Mouse (Mus musculus) left cerebral cortex, postnatal 25 days (tissue): ENCODE results near the gene Tmprss4. TPM values are rescaled to one million over a fixed set of nuclear protein-coding genes. Genes with fewer than 3 reads are reported as not detected.

Experiments used
- DNase-seq, 2 experiments: peaks; one replicate each; pipeline ENCODE4 v3.0.0; 2022; ENCODE audit warnings: low spot score in 2 of 2, mixed read lengths in 1 of 2
- intact Hi-C: fragments of 180-260 bp; cut with DNase I; formaldehyde crosslinking; loops from one replicate; pipeline ENCODE4 v1.15.1; 2025
- total RNA-seq, 2 experiments: library from RNA; stranded (reverse); gene quantifications; 2 replicates each; pipeline ENCODE4 v1.2.3; 2021

Gene Tmprss4
- total RNA-seq, 2 experiments from 2014 or later = 0.41 TPM; not detected in 1

DNA sequence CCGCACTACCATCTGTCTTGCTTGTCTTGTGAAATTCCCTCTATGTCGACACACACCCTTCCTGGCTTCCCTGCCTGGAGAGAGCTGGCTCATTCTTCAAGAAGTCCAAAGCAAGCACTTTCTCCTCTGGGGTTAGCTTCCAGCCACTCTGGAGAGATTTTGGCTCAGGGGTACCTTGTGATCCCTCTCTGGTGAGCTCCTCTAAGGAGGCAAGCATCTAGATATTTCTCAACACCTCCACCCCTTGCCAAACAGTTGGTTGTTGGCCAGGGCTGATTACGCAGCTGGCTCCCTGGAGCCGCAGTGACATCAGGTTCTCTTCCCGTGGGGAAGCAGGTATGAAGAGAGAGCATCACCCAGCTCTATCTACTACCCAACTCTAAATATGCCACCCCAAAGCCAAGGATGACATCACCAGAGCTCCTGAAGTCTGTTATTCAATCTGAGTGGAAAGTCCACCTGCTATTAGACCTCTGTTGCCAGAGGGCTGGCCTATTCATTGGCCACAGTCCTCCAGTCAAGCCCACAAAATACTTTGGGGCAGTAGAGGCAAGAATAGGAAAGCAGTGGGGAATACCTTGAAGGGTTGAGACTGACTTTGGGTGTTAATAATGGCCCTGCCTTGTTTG, 2.5 kb downstream of the Tmprss4 start:
- intact Hi-C loops = no loop called here
- DNase-seq = no peak

- DNase-seq = no peak
- intact Hi-C loops = no loop called here
Measured at GRCm38 (mm10) chr9:45197549-45197948, 6.3 kb downstream of the Tmprss4 start.

- no peak for DNase-seq
- intact Hi-C loops = no loop called here
Measured at GRCm38 (mm10) chr9:45196125-45196830, 7.6 kb downstream of the Tmprss4 start.

GRCm38 (mm10) chr9:45195468-45195867, 8.4 kb downstream of the Tmprss4 start:
- no peak for DNase-seq
- intact Hi-C loops = no loop called here

DNA sequence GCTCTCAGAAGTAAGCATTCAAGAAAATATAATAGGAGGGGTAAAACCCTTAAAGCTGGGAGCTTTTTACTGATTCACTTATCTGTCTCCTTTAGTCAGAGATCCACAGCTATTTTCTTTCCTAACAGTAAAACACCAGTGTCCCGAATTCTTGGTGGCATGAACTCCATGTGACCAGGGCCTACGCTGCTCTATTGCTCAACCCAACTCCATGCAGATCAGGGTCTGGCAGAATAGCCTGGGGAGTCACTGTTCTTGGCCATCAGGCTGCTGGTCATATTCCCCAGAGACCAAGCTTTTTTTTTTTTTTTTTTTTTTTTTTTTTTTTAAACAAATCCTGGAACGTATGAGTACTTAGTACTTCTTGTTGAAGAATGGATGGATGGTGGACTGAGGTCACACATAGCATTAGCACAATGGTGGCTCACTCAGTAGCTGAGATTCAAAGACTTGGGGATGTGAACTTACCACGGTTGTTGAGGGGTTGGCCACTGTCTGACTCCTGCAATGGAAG, 14.2 kb downstream of the Tmprss4 start:
- intact Hi-C loops = no loop called here

DNA sequence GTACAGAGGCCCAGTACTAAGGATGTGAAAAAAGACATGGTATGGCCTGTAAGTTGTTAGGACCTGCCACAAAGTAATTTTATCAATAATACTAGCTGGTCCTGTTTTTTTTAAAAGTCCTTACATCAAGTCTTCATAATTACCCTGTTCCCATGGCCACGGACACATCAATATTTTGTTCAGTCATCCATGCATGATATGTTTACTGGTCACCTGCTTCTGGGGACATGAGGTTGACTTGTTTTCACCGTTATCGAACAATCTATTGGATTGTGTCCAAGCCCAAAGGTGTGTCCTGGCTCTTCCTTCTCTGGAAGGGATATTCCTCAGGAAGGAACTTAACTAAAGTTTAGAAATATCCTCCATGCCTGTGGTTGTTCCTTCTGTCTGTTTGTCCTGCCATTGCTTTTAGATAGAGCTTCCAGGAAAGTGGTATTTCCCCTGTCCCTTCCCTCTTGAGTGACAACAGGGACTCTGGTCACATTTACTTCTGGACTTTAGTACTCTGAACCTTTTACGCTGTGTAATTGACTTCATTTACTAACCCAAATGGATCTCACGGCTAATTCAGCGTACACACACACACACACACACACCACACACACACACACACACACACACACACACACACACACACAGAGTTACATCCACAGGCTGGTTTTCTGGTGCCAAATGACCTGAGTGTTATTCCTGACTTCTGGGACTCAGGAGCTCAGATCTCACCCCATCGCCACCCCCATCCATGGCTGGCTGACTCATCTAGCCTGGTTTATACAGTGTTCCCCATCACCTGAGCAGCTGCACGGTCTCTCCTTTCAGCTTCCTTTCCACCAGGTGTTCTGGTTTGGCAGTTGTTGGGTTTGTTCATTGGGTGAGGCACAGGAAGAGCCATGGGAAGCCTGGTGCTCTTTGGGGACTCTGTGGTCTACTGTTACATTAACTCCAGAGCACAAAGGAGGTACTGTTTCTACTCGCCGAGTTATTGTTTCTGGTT, 15.0 kb downstream of the Tmprss4 start:
- no peak for DNase-seq
- intact Hi-C loops = no loop called here

More for the DNA sequence above, 14.2 kb downstream of the Tmprss4 start:
- no peak for DNase-seq

GRCm38 (mm10) chr9:45185250-45185649, 18.6 kb downstream of the Tmprss4 start:
- intact Hi-C loops = loop anchor here (2.0 kb wide), 1 partner anchor 14 kb away; no protein-coding TSS in a partner anchor
- peak; percentile 59 to 88 for DNase-seq

- no peak for DNase-seq
- intact Hi-C loops = no loop called here
Measured at GRCm38 (mm10) chr9:45183266-45183665, 20.6 kb downstream of the Tmprss4 start.

DNA sequence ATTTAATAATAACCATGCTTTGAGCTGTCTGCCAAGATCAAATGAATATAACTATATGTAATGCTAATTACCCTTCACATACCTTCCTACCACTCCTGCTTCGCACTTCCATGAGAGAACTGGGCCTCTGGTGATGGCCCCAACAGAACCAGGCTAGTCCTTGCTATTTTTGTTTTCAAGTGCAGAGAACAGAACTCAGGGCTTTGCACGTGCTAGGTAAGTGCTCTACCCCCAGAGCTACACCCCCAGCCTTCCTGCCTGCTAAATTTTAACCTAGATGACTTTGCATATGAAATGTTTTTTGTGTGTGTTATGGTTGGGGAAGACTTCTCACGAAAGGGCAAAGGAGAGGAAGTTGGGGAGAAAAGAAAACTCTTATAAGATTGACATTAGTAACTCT, 21.4 kb downstream of the Tmprss4 start:
- DNase-seq = no peak
- intact Hi-C loops = no loop called here

DNA sequence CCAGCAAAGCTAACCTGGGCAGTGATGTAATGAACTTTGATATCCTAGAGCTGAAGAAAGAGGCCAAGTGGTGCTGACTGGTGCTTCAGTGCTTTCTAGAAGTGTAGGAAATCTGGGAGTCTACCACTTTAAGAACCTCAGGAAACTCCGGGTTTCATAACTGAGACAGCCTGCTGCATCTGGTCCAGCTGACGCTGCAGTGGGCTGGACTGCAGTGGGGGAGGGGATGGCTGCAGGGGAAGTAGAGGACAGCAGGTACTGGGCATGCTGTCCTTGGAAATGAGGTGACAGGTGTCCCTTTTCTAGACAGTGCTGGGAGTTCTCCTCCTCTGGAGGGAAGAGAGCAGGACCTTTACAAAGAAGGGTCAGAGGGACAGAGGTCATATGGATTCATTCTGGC, 22.1 kb downstream of the Tmprss4 start, which contains the start of gene BC049352:
Gene BC049352 (plus strand): TSS at position 238 of the 400 bp plus-strand sequence.
- intact Hi-C loops = no loop called here
- DNase-seq = peak in 1 of 2 experiments; percentile 60

GRCm38 (mm10) chr9:45179282-45179681, 24.6 kb downstream of the Tmprss4 start:
- intact Hi-C loops = no loop called here

DNA sequence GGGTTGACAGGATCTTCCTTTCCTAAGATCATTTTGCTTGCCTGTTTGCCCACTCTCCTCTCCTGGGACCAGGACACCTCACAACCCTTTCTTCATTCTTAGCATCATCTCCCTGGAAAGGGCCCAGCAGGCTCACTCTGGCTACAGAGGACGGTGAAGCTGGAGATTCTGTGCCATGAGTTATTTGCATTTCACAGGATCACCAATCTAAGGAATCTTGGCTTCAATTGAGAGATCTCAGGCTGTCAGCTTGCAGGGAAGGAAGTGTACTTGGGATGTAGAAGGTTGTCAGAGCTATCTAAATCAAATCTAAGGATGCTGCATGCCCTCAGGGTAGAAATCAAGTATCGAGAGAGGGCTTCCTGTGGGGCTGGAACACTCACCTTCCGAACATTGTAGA, 30.4 kb downstream of the Tmprss4 start:
- DNase-seq = no peak
- intact Hi-C loops = no loop called here

More at GRCm38 (mm10) chr9:45179282-45179681, 24.6 kb downstream of the Tmprss4 start:
- DNase-seq = no peak

GRCm38 (mm10) chr9:45171073-45171610, 32.8 kb downstream of the Tmprss4 start:
- intact Hi-C loops = loop anchor here (2.0 kb wide), 1 partner anchor 14 kb away; no protein-coding TSS in a partner anchor
- no peak for DNase-seq

- DNase-seq = peak; percentile 55 to 89
- intact Hi-C loops = loop anchor here (2.0 kb wide), 1 partner anchor 15 kb away; no protein-coding TSS in a partner anchor
Measured at GRCm38 (mm10) chr9:45170150-45170549, 33.7 kb downstream of the Tmprss4 start.

- DNase-seq = peak in 1 of 2 experiments; percentile 78
- intact Hi-C loops = no loop called here
Measured at GRCm38 (mm10) chr9:45167903-45168302, 36.0 kb downstream of the Tmprss4 start.

- DNase-seq = no peak
- intact Hi-C loops = no loop called here
Measured at GRCm38 (mm10) chr9:45153361-45153760, 50.5 kb downstream of the Tmprss4 start.

GRCm38 (mm10) chr9:45150933-45151332, 53.0 kb downstream of the Tmprss4 start:
- no peak for DNase-seq
- intact Hi-C loops = no loop called here

- peak; percentile 74 to 83 for DNase-seq
- intact Hi-C loops = loop anchor here (2.0 to 10.0 kb wide), 5 partner anchors 25 to 491 kb away; partner anchors contain the start of gene Ube4a
Measured at GRCm38 (mm10) chr9:45146267-45146597, 57.7 kb downstream of the Tmprss4 start.
